ENCODE assay signal across 8 mouse cellular contexts in genomic region chr1:182951298-182951697, GRCm38 (mm10). TPM values are rescaled to one million over a fixed set of nuclear protein-coding genes. Genes with fewer than 3 reads are reported as not detected.
A peak's percentile ranks its signal among the peaks of the same experiment; 100 is the strongest.
DNase-seq lines count a peak whose midpoint lies in the region; ATAC-seq and TF ChIP-seq lines count a peak whose summit lies in the region.

No protein-coding gene starts in this region.

- TF ChIP-seq POLR2A in thymus, adult 2 months (IDR thresholded peaks at IDR 0.05; ENCODE audit: control insufficient read depth, extremely low read depth, insufficient read depth, low read length, poor library complexity): no peak

- H3K4me2 ChIP-seq in heart, embryonic 11.5 days: no peak overlapping the region

- peaks cover 20% of the 10 kb centered on the region for H3K4me1 ChIP-seq in heart, embryonic 11.5 days (ENCODE audit: control insufficient read depth, insufficient read depth, low read length)
- peaks cover 9% of the 10 kb centered on the region; the same call in 1 of the 2 replicates for H3K4me1 ChIP-seq in thymus, adult 2 months (replicated peaks; ENCODE audit: control insufficient read depth, insufficient read depth, low read length)

- no peak overlapping the region for H3K4me3 ChIP-seq in heart, embryonic 11.5 days (ENCODE audit: low read depth, low read length)
- no peak overlapping the region for H3K4me3 ChIP-seq in thymus, adult 2 months (ENCODE audit: control insufficient read depth, insufficient read depth, low read length)

- ATAC-seq in heart, embryonic 11.5 days (replicated peaks; ENCODE audit: insufficient number of reproducible peaks, low FRiP score, low TSS enrichment): no peak

- TF ChIP-seq CTCF in thymus, adult 2 months (IDR thresholded peaks at IDR 0.05; ENCODE audit: borderline replicate concordance, control insufficient read depth, extremely low read depth, insufficient read depth, low read length, poor library complexity): no peak

- no peaks in the 10 kb centered on the region for H3K36me3 ChIP-seq in heart, embryonic 11.5 days (ENCODE audit: control insufficient read depth, insufficient read depth, low read length)
- H3K36me3 ChIP-seq in thymus, adult 2 months (ENCODE audit: control insufficient read depth, insufficient read depth, low read length): no peaks in the 10 kb centered on the region

- intact Hi-C loops in heart, postnatal 25 days (cut with DNase I): no loop called here

- H3K9me3 ChIP-seq in heart, embryonic 11.5 days (replicated peaks; ENCODE audit: control insufficient read depth, low read length): no peaks in the 10 kb centered on the region; the same call in 1 of the 2 replicates

- DNase-seq in heart, adult 18-20 months: peak; percentile 68 to 79
- peak; percentile 70 for DNase-seq in adrenal gland, postnatal 25 days
- DNase-seq in heart, postnatal 25 days (ENCODE audit: low spot score): peak; percentile 34
- DNase-seq in lung, postnatal 4 days: peak; percentile 41 to 47
- no peak for DNase-seq in thymus, postnatal 14 days
- no peak for DNase-seq in retina, embryonic 14.5 days (ENCODE audit: low spot score)
- DNase-seq in thymus, adult 2 months: no peak

- H3K9ac ChIP-seq in heart, embryonic 11.5 days (ENCODE audit: low read depth, low read length): no peak overlapping the region

- no peak overlapping the region for H3K27ac ChIP-seq in heart, embryonic 11.5 days (ENCODE audit: low read depth, low read length)
- no peak overlapping the region for H3K27ac ChIP-seq in thymus, adult 2 months (ENCODE audit: control insufficient read depth, insufficient read depth, low read length)

- no peaks in the 10 kb centered on the region; the same call in 1 of the 2 replicates for H3K27me3 ChIP-seq in heart, embryonic 11.5 days (ENCODE audit: control insufficient read depth, insufficient read depth, low read length)
- H3K27me3 ChIP-seq in thymus, adult 2 months (ENCODE audit: control insufficient read depth, insufficient read depth, low read length): no peaks in the 10 kb centered on the region; the same call in 1 of the 2 replicates

- WGBS in heart, embryonic 11.5 days (ENCODE audit: insufficient replicate concordance): 58% methylated on average over 9 of the region's 9 CpGs
- WGBS in thymus, adult 2 months: 62% methylated on average over 9 of the region's 9 CpGs

RNA-seq across cellular contexts. Expression of gene Tlr5, which starts 3.3 kb away (rescaled TPM):
- 1 to 10 TPM; 1.0 to 1.8 TPM for total RNA-seq in heart, adult 18-20 months (2021)
- polyA plus RNA-seq in heart, embryonic 11.5 days (2014; fragmentation: Nextera tagmentation; extraction: Ambion mirVana): 5.3 and 5.7 TPM in 2 replicates
- total RNA-seq in adrenal gland, postnatal 25 days (2021): 0.85 and 0.86 TPM in 2 replicates
- 1 to 10 TPM; 1.2 to 1.3 TPM for total RNA-seq in heart, postnatal 25 days (2021)
- 0.82 and 1.1 TPM in 2 replicates for polyA plus RNA-seq in thymus, adult 2 months (2012; rRNA removed)

Comparison
In these comparisons a context has a peak if more than half of its experiments do, and no peak if none do; other contexts are left out.
1. DNase-seq: peak in heart, adult 18-20 months (2 of 2), adrenal gland, postnatal 25 days (single experiment), heart, postnatal 25 days (single experiment) and lung, postnatal 4 days (2 of 2); none in thymus, postnatal 14 days (single experiment), retina, embryonic 14.5 days (single experiment) and thymus, adult 2 months (single experiment).